Mouse (Mus musculus) heart, postnatal 0 days (tissue): ENCODE results near the gene 2310011J03Rik.

Experiments
- CTCF ChIP-seq: IDR thresholded peaks from 2 replicates; pipeline ENCODE4 v1.5.1; 2016; ENCODE audit warnings: antibody characterized with exemption, control low read depth, low read depth
- EP300 ChIP-seq: IDR thresholded peaks from 2 replicates; pipeline ENCODE4 v1.6.1; 2016; ENCODE audit warnings: antibody characterized with exemption, low read depth

GRCm38 (mm10) chr10:80352727-80353126, 32.4 kb upstream of the 2310011J03Rik start:
- TF ChIP-seq EP300 (no peak), CTCF (no peak)
